Mouse (Mus musculus): ENCODE results near the gene Hspa13.

DNA sequence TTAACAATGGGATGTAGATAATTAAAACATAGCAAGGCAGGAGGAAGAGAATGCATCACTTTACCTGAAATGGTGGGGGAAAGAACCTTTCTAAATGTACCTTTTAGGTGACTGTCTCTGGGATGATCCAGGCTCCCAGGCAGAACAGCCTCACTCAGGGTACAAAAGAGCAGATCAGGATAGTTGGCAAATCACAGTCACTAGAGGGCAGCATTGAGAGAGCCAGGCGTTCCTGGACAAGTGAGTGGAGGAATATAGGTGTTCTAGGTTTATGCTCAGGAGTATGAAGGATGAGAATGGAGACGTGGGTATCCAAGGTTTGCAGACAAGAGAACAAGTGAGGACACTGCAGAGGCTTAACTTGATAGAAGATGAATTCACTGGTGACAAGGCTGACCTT is 70.7 kb downstream of the Hspa13 start:
- TF ChIP-seq GATA1 (IDR thresholded peaks at IDR 0.05; ENCODE audit: low read length) = no peak
- no peak for TF ChIP-seq TAL1 (IDR thresholded peaks at IDR 0.05; ENCODE audit: low read length)

Data from erythroblast, embryonic 14.5 days (primary cell).